Mouse (Mus musculus) urinary bladder, postnatal 36 days (tissue): ENCODE data around the gene Lin28b.
A peak's percentile ranks its signal among the peaks of the same experiment; 100 is the strongest.

Experiments used
- DNase-seq, 2 experiments: peaks; one replicate each; pipeline ENCODE4 v3.0.0; 2022; ENCODE audit warnings: low spot score in 2 of 2, mixed read lengths in 1 of 2

Gene Lin28b

DNA sequence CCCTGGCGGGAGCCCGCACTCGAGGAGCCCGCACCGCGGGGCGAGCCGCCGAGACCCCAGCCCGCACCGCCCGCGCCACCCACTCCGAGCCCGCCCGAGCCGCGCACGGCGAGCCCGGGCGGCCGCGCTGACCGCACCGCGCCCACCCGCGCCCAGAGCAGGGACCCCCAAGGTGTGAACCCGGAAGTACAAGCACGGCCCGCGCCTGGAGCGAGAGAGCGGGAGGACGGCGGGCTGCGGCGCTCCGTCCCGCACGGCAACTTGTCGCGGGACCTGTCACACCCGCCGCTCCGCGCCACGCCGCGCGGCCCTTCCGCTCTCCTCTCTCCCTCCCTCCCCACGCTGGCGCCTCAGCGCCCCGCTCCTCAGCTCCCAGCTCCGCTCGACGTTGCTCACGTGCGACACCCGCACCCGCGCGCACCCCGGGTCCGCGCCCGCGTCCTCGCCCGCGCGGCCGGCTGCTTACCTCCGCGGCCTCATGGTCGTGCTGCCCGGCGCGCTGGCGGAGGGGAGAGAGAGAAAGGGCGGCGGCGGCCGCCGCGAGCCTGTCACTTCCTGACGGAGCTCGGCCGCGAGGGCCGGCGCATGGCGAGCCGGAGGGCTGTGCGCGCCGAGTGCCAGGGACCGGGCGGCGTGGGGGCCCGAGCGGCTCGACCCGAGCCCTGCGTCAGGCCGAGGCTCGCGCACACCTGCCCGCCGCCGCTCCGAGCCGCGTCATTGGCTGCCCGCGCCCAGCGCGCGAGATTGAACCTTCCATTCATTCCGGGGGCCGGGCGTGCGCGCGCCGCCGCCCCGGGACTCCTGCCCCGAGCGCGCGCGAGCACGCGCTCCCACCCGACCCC lies at the start of gene Lin28b:
TSS of gene Lin28b (minus strand) at position 635 of the 842 bp plus-strand sequence.
- DNase-seq = peak; percentile 3 to 13

DNA sequence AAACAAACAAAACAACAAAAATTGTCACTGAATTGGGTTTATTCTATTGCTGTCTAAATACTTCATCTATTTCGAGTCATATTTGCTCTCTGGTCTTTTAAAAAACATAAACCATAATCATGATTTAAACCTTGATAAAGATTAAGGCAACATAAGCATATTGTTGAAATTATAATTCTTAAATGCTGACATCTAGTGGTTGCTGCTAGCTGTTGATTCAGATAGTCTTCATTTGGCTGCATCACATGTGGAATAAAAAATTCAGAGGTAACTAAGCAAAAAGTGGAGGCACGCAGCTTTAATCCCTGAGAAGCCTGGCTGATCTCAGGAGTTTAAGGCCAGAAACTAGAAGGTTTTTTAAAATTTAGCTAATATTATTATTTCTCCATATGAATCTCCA lies 25.6 kb upstream of the Lin28b start:
- DNase-seq = no peak

DNA sequence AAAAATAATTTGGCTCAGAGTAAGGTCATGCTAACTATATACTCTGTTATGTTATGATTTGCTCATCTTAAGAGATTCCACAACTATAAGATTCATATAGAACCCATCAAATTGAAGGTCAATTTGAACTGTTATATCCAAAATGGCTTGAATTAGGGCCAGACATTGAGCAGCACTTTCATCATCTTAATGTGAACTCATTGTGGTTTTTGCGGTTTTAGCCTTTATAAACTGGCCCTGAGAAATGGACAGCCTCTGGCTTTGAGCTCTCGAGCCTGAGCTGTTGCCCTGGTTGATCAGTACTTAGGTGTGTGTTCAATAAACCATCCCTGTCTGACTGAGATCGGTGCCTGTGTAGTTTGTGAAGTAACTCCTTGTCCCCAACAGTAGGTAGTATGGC lies 24.5 kb upstream of the Lin28b start:
- no peak for DNase-seq

DNA sequence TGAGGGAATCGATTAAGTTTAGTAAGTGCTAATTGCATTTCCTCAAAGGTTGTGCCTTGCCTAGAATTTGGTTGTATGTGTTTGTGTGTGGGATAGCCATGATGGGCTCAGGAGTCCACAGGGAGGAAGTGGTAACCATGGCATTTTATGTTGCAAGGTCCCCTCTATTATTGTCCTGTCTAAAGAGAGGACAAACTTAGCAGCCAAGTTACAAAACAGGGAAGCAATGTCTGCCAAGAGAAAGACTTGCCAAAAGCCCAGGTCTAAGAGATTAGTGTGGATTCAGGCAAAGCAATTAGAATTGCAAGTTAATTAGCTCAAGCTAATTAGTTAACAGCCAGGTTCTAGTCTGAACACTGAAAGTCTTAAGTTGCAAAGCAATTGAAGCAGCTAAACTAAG lies 14.1 kb upstream of the Lin28b start:
- no peak for DNase-seq

DNA sequence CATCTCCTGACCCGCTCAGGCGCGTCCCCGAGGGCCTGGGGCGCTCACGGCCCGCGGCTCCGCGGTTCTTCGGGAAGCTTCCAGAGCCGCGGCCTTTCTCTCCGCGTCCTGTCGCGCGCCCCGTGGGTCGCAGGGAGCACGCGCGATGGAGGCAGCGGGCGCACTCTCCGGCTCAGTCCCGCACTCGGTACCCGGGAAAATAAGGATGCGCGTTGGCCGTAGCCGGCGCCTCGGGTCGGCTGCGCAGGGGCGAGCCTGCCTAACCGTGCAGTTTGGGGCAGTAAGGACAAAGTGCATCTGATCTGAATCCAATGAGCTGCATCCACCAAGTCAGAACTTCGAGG lies 380 bp upstream of the Lin28b start:
- DNase-seq = no peak

DNA sequence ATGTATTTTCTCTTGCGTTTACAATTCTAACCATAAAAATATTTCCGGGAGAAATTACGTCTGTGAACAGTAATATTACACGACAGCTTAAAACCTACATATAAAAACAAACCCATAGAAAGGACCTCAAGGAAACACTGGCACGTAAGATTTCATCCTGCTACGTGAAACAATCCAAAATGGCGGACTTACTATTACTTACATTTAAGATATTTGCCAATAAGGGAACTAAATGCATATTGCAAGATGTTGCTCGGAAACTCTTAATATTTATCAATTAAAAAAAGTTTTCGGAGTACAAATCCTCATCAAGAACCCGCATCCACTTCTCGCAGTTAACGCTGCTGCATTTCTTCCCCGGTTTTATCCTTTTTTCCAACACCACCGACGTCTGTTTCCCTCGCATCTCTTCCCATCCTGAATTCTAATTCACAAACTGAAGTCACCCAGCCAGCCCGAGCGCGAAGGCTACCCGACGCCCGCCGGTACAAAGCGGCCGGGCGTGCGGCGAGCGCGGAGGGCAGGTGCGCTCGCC lies 902 bp downstream of the Lin28b start:
- DNase-seq = no peak

DNA sequence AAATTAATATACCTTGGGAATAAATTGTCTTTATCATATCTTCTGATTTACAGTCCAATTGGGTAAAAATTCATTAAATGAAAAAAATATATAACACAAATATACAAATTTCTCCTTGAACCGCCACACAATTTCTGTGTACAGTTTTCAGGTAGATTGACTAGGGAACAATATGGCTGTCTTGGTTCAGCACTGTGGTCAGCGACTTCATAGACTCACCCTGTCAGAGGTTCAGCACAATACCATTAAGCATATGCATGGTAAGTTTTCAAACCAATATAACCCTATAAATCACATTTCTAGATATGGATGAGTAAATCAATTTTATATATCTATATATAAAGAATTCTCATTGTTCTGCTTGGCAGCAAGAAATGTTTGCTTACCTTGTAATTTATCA lies 3.0 kb downstream of the Lin28b start:
- DNase-seq = no peak

DNA sequence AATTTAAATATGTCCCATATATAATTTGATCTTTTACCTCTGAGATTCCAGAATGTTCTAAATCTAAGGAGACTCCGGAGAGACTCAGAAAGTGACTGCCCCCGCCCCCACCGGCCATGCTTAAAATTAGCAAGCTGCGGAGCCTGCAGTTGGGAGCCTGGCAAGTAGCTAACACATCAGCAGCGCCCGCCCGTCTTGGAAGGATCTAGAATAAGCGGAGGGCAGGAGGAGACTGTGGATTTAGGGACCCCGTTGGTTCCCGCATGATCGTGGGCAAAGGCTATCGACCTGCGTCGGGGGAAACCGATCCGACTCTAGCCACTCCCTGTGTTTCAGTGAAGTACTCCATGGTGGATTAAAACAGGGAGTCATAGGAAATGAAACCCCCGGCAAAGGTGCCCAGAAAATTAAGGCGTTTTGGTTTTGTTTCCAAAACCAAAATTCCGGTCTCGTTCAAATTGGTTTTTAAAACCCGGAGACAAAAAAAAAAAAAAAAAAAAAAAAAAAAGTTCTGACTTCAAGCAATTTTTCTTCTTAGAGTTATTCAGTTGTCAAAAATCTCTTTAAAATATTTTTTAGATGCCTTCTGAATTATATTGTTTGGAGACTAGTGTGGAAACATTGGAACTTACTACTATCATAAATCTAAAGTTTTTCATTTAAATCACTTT lies 12.4 kb downstream of the Lin28b start:
- no peak for DNase-seq

DNA sequence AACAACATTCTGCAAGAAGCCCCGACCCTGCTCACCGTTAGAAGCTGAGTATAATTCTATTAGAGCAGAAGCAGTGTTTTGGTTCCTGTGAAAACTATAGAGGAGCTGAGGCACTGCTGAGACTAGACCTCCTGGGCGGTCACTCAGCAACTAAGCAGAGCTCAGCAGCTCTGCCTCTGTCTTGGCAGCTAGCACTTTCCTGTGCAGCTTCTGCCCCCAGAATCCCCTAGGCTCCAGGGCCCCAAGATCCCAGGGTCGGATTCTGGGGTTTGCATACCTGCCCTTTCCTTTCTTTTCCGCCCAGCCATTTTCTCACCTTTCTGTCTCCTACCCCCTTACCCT lies 13.1 kb downstream of the Lin28b start:
- DNase-seq = no peak

DNA sequence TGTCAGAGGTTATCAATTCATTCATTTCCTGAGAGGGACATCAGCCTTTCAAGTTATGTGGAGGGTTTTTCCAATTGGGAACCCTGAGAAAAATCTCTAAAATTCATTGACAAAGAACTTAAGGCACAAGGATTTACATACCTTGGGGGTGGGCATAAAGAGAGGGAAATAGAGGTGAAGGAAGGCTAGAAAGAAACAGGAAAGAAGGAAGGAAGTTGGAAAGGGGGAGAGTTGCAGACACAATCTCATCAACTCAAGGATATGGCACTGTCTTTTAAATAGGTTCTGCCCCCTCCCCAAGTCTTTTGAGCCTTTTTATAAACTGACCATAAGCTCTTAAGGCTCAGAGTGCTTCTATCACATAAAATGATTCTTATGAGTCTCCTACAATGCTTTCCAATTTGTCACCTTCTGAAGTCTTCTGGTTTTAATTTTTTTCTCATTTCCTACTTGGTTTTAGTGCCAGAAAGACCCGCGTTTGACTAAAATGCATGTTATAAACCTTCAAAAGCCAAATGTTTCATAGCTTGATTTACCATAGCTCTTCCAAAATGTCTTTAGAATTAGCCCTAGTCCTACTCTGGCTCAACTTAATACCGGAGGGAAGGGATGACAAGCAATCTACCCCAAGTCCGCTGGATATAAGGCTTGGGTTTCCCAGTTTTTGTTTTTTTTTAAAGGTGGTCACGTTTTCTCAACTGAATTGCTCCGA lies 13.6 kb downstream of the Lin28b start:
- DNase-seq = no peak

DNA sequence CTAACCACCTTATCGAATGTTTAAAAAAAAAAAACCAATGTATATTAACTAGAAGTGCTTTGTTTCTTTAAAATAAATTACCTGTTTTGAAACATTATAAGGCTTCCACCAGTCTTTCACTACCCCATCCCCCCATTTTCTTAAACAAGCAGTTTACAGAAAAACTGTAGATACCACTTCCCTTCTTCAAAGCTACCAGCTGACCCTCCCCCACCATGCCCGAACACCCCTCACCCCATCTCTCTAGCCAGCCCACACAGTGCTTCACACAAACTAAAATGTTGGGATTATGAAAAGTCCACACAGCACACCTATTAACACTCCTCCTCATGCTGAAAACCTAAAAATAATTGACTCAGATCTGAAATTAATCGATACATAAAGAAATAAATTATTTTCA lies 14.9 kb downstream of the Lin28b start:
- DNase-seq = no peak

DNA sequence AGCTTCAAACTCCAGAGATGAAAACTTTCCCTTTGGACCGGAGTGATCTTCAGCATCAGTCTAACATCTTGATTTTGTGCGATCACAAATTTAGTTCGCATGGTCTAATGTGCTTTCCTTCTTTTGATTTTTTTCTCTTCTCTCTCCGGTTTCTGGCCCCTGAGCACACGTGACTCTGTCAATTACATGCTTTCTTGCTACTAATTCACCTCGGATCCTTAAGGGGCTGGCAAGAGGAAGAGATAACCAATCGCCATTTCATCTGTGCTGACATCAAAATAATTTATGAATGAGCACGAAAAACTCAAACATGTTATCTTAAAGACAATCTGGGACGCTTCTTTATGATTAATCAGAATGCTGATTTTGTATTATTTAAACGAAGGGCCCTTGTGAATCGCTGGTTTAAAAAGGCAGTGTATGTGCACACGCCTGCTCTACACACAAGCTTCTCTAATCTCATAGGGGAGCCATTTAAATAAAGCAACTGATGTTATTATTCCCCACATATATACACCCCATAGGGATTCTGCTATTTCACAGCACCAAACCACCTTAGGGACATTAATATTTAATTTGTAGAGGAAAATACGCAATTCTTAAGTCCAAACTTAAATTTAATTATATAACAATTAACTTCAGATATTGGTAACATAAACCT lies 16.0 kb downstream of the Lin28b start:
- DNase-seq = no peak

DNA sequence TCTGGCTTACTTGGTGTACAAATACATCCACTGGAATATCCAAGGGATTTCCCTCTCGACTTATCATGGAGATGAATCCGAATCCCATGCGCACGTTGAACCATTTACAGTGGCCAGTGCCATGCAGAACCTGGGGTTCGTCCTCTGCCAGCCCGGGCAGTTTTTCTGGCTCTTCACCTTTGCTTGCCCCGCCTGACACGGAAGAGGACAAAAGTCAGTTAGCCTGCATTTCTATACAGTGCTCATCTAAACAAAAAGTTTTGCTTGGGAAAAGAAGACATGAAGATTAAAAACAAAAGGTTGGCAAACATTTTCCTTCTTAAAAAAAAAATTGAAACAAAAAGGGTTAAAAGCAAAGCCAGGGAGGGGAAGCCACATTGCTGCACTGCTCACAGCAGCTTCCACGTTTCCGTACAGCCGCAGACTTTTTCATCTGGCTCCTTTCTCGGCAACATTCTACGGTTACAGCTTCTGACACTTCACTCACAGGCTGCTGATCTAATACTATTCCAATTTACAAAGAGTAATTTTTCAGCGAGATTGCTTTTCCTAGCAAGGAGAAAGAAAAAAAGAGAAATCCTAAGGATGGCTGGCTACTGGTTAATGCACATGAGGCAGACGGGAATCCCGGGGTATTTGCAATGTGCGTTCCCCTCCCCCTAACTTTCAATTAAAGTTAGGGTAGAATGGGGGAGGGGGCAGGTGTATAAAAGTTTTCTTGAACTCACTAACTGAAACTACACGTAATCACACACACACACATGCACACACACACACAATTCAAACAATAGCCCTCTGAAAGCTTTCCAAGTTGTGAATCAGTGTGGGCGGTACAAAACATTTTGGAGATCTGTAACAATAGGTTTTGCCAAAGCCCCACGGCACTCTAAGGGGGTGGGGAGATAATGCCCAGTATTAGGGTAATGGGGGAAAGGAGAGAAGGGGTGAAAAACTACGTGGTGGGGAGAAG lies 16.9 kb downstream of the Lin28b start:
- no peak for DNase-seq

DNA sequence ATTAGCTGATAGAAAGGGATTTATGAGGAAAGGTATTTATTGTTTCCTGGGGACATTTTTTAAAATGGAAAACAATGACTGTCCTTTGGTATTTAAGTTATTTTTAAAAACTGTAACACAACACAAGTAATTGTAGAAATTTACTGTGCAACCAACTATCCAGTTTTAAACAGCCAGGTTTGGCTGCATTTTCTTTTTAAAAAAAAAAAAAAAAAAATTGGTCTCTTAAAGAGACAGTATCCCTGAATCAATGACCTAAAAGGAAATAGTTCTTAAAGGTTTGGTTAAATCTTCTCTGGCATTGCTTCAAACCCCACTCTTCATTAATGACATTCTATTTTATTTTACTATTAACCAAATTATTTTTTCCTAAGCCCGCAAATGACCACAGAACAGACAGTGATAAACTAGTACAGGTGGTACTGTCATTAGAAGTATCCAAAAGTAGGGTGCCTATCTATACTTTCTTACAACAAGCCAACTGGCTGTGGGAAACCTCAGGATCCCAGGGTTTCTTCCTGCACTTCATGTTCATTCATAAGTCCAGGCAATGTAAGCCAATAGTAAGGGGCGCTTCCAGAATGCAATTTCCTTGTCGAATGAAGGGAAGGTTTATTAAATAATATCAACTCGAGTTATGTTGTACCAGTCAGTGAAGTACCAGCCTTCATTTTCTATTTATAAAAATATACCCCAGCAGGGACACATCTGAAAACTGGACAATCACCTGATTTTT lies 17.8 kb downstream of the Lin28b start:
- DNase-seq = no peak

DNA sequence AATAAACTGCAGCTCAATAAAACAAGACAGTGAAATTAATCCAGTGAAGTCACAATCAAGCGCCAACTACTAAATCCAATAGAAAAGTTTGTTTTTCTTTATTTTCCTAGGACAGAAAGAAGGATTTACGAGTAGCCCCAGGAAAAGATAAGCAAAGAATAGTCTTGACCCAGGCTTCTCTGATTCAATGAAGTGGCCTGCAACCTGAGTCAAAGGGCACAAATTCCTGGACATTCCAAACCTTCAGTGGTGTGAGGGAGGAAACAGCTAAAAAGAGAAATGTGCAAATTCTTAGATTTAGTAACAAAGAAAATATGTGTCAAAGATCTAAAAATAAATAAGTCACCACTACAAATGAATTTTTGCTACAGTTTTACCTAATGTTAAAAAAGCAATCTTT lies 27.6 kb downstream of the Lin28b start:
- DNase-seq = no peak

DNA sequence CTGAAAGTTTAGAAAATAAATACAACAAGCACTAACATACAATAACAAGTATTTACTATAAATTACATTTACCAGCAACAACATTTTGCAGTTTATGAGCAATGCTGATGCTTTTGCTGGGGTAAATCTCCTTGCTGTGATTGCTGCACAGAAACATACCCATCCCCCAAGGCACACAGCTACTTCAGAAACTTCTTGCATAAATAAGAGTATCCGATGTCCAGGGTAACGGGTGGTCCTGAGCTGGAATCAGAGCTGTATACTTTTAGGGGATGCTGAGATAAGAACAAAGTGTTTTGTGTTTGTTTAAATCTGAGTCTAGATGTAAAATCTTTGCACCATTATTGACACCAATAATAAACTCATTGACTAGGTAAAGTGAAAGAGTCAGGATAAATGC lies 28.1 kb downstream of the Lin28b start:
- DNase-seq = no peak

DNA sequence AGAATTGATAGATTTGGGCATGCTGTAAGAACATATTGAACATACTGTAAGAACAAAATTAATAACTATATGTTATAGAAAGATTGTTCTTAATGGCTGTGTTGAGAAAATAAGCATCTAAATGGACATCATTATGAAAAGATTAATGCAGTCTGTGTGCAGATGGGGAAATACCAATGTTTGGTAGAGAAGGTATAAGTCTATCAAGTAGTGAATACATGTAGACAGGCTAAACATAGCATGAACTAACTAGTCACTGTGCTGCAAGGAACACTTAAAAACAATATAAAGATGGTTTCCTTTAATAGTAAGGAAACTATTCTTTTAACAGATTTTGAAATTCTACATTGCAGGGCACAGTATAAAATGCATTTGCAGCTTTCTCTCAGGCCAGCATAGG lies 39.6 kb downstream of the Lin28b start:
- DNase-seq = no peak

DNA sequence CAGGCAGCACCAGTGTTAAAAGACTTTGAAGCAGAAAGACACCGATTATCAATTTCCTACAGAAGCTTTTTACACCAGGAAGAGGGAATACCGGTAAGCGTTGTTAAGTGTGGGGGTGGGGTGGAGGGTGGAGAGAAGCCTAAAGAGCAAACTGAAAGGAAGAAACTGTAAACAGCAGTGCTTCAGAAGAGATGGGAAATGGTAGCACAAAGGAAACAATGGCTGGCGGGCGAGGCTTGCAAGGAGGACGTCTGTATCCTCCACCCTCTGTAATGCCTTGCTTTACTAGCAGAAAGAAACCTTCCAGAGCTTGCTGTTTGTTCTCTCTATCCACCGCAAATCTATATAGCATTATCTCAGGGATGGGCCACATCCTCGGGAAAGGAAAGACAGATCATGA lies 40.0 kb downstream of the Lin28b start:
- DNase-seq = no peak

DNA sequence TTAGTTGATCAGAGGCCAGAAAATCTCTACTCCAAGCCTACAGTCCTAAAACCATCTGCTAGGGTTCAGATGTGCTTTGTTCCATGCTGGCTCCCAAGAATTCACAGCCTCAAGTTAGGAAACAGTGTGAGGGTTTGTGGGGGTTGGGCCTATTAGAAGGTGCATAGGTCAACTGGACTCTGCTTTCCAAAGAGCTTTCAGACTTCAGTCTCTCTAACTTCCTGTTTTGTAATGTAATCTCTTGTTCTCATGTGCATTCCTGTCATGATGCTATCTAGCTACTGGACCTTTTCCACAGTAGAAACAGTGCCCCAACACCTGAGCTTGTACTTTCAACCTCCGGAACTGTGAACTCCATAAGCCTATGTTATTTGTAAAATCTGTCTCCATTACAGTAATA lies 63.8 kb downstream of the Lin28b start:
- DNase-seq = no peak

DNA sequence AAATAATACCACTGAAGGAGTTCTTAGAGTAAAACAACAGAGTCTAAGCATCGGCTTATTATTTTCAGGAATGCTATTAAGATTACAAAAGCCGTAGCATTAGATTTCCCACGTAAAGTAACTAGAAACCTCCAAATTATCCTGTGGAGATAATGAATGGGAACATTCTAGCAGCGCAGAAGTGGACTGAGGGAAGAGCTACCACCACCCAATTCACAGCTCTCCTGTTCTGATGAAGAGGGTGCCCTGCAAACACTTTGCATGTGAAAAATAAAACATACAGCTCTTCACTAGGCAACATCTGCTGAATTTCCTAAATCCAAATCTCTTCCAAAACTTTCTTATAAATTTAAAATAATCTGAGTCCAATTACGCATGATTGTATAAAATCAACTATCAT lies 74.1 kb downstream of the Lin28b start:
- DNase-seq = no peak
